In genomic region chr1:161070352-161071271, GRCm38 (mm10) we compare ENCODE assay signal across 8 mouse cellular contexts. TPM values are rescaled to one million over a fixed set of nuclear protein-coding genes. Genes with fewer than 3 reads are reported as not detected.
DNase-seq lines count a peak whose midpoint lies in the region; ATAC-seq lines count a peak whose summit lies in the region.

Dars2 (minus strand) TSS chr1:161070658.
Cenpl (plus strand) TSS chr1:161070713.

- DNase-seq in WW6 (ENCODE audit: low read depth, low spot score), result peak; percentile 88
- peak; percentile 86 to 93 for DNase-seq in cerebellum, postnatal 4 days (ENCODE audit: low spot score in 2 of 2)
- peak; percentile 97 for DNase-seq in gastrocnemius, adult 18-20 months (ENCODE audit: low spot score)
- peak; percentile 95 to 98 for DNase-seq in left cerebral cortex, adult 18-20 months (ENCODE audit: low spot score in 2 of 2)
- DNase-seq in right cerebral cortex, adult 18-20 months, result peak; percentile 98
- peak; percentile 80 for DNase-seq in urinary bladder, postnatal 10 days (ENCODE audit: low spot score)

- under 1% methylated on average over 57 of the region's 57 CpGs for whole genome bisulfite sequencing in hindbrain, embryonic 16.5 days
- WGBS in macrophage (ENCODE audit: missing documents), result under 1% methylated on average over 57 of the region's 57 CpGs

- peaks cover 48% of the 10 kb centered on the region for H3K79me2 ChIP-seq in macrophage (ENCODE audit: inconsistent target)

- peak within 1 kb of the TSS; percentile 80 for H3K9ac ChIP-seq in hindbrain, embryonic 16.5 days (ENCODE audit: low read depth, low read length)

- H3K4me1 ChIP-seq in hindbrain, embryonic 16.5 days (ENCODE audit: control insufficient read depth, insufficient read depth, low read depth, low read length), result peaks cover 18% of the 10 kb centered on the region

- peak within 1 kb of the TSS; percentile 80 for H3K4me2 ChIP-seq in hindbrain, embryonic 16.5 days (ENCODE audit: low read length)

- no peaks in the 10 kb centered on the region for H3K27me3 ChIP-seq in hindbrain, embryonic 16.5 days (replicated peaks; ENCODE audit: control insufficient read depth, insufficient read depth, low read length)

- peak within 1 kb of the TSS; percentile 63 for H3K4me3 ChIP-seq in hindbrain, embryonic 16.5 days (ENCODE audit: low read length)
- H3K4me3 ChIP-seq in macrophage (ENCODE audit: inconsistent target), result peak within 1 kb of the TSS; percentile 99

- peak within 1 kb of the TSS; percentile 83 for H3K27ac ChIP-seq in hindbrain, embryonic 16.5 days (ENCODE audit: low read depth, low read length)
- H3K27ac ChIP-seq in macrophage, result peak within 1 kb of the TSS; percentile 78

- no peaks in the 10 kb centered on the region for H3K36me3 ChIP-seq in hindbrain, embryonic 16.5 days (ENCODE audit: control insufficient read depth, insufficient read depth, low read length)
- H3K36me3 ChIP-seq in macrophage (ENCODE audit: inconsistent target), result no peaks in the 10 kb centered on the region

- no peaks in the 10 kb centered on the region for H3K9me3 ChIP-seq in hindbrain, embryonic 16.5 days (ENCODE audit: control insufficient read depth, low read length)

- ATAC-seq in hindbrain, embryonic 16.5 days, result peak; percentile 100

RNA-seq across cellular contexts. Expression of gene Dars2, which starts in this region (rescaled TPM):
- 10 to 100 TPM; 12.3 to 14.5 TPM for total RNA-seq in gastrocnemius, adult 18-20 months (2021)
- polyA plus RNA-seq in hindbrain, embryonic 16.5 days (2015; fragmentation: Nextera tagmentation; extraction: Ambion mirVana), result 28.5 and 29.0 TPM in 2 replicates
- 10 to 100 TPM; 20.0 to 20.4 TPM for total RNA-seq in left cerebral cortex, adult 18-20 months (2021)
- 10 to 100 TPM in 12 of 26 experiments, 1 to 10 TPM in 14; 2.7 to 22.4 (median 9.2) TPM for total RNA-seq in macrophage (2018; cell fraction: chromatin; rRNA removed)
- 10 to 100 TPM in 9 of 26 experiments, 1 to 10 TPM in 17; 6.1 to 11.9 (median 9.2) TPM for total RNA-seq in macrophage (2018; cell fraction: cytosol; rRNA removed)
- total RNA-seq in macrophage (2018; cell fraction: nucleus; rRNA removed), result 10 to 100 TPM in 10 of 26 experiments, 1 to 10 TPM in 16; 2.4 to 16.3 (median 8.3) TPM
- polyA plus RNA-seq in macrophage (2018), result 8.5 to 9.4 TPM (median 9.2 TPM) in 3 replicates

RNA-seq across cellular contexts. Expression of gene Cenpl, which starts in this region (rescaled TPM):
- total RNA-seq in gastrocnemius, adult 18-20 months (2021), result under 1 TPM; 0.34 to 0.66 TPM
- polyA plus RNA-seq in hindbrain, embryonic 16.5 days (2015; fragmentation: Nextera tagmentation; extraction: Ambion mirVana), result 10.4 and 11.7 TPM in 2 replicates
- 1 to 10 TPM; 1.6 to 2.1 TPM for total RNA-seq in left cerebral cortex, adult 18-20 months (2021)
- total RNA-seq in macrophage (2018; cell fraction: chromatin; rRNA removed), result 10 to 100 TPM in 13 of 26 experiments, 1 to 10 TPM in 13; 3.2 to 17.2 (median 9.8) TPM
- 1 to 10 TPM; 3.6 to 6.1 (median 4.9) TPM for total RNA-seq in macrophage (2018; cell fraction: cytosol; rRNA removed)
- 10 to 100 TPM in 10 of 26 experiments, 1 to 10 TPM in 16; 5.7 to 16.0 (median 8.6) TPM for total RNA-seq in macrophage (2018; cell fraction: nucleus; rRNA removed)
- 2.2 to 6.6 TPM (median 3.5 TPM) in 3 replicates for polyA plus RNA-seq in macrophage (2018)

Comparison
In these comparisons a context has a peak if more than half of its experiments do, and no peak if none do; other contexts are left out.
1. Peak in every context shown above with its lines: DNase-seq, ATAC-seq, H3K4me3 ChIP-seq and H3K27ac ChIP-seq.